Mouse (Mus musculus) forebrain, embryonic 14.5 days (tissue): ENCODE data around the gene Pdgfra. TPM values are rescaled to one million over a fixed set of nuclear protein-coding genes. Genes with fewer than 3 reads are reported as not detected.

Experiments
- microRNA-seq: library from miRNA; unstranded; fragments of <30 nt; microRNA quantifications from one replicate; pipeline ENCODE4, GENCODE M21; 2016
- polyA plus RNA-seq: library from polyadenylated mRNA; unstranded; fragments of >200 nt; fragmentation: Nextera tagmentation; extraction: Ambion mirVana; gene quantifications from 2 replicates; pipeline ENCODE4 v1.2.1, GENCODE M21; 2014

Pdgfra gene
- polyA plus RNA-seq, 1 experiment from 2014 or later, result 7.0 TPM

Small RNA genes within 50 kb of the gene (microRNA-seq; reads per million reads assigned to microRNA genes)
- gene Mir7025, result not detected

Other genes with a start within 250 kb of the Pdgfra start
- 40.6 and 48.0 TPM in 2 replicates for gene Chic2, start 107.5 kb upstream of the Pdgfra start, polyA plus RNA-seq
- 5.6 and 7.4 TPM in 2 replicates for gene Gsx2, start 76.7 kb upstream of the Pdgfra start, polyA plus RNA-seq